Mouse (Mus musculus) forebrain, embryonic 13.5 days (tissue): ENCODE results near the gene Celf2. TPM values are rescaled to one million over a fixed set of nuclear protein-coding genes. Genes with fewer than 3 reads are reported as not detected.

Experiments used
- ATAC-seq: fragments of 200-750 bp; cut with Nextera tagmentation; 2 replicates; pipeline ENCODE4 v1.8.0; 2017
- H3K27ac ChIP-seq: fragments of 300-500 bp; sonication (generic); 2 replicates; pipeline ENCODE4 v1.5.1; 2015; ENCODE audit warnings: inconsistent platforms, mild to moderate bottlenecking, moderate library complexity
- H3K27me3 ChIP-seq: fragments of 300-500 bp; sonication (generic); 2 replicates; pipeline ENCODE4 v1.6.1; 2015; ENCODE audit warnings: mild to moderate bottlenecking, inconsistent platforms
- H3K36me3 ChIP-seq: fragments of 300-500 bp; sonication (generic); 2 replicates; pipeline ENCODE4 v1.6.1; 2015; ENCODE audit warnings: mild to moderate bottlenecking, inconsistent platforms; ENCODE audit not compliant: poor library complexity, severe bottlenecking
- H3K4me1 ChIP-seq: fragments of 300-500 bp; sonication (generic); 2 replicates; pipeline ENCODE4 v1.6.1; 2015; ENCODE audit warnings: inconsistent platforms
- H3K4me2 ChIP-seq: fragments of 300-500 bp; sonication (generic); 2 replicates; pipeline ENCODE4 v1.6.1; 2015; ENCODE audit warnings: inconsistent platforms, mild to moderate bottlenecking, moderate library complexity
- H3K4me3 ChIP-seq: fragments of 300-500 bp; sonication (generic); 2 replicates; pipeline ENCODE4 v1.5.1; 2015; ENCODE audit warnings: mild to moderate bottlenecking, inconsistent platforms
- H3K9ac ChIP-seq: fragments of 300-500 bp; sonication (generic); 2 replicates; pipeline ENCODE4 v1.6.1; 2015; ENCODE audit warnings: mild to moderate bottlenecking, inconsistent platforms
- H3K9me3 ChIP-seq: fragments of 300-500 bp; sonication (generic); replicated peaks from 2 replicates; pipeline ENCODE4 v1.6.1; 2016; ENCODE audit warnings: inconsistent platforms
- WGBS: fragments of 180-500 bp; shearing (Covaris S2); methylation state at CpG from one replicate; pipeline ENCODE4 v1.1.7; 2015; 5-methylcytosine and 5-hydroxymethylcytosine counted together
- polyA plus RNA-seq: library from polyadenylated mRNA; unstranded; fragments of >200 nt; fragmentation: Nextera tagmentation; extraction: Ambion mirVana; gene quantifications from 2 replicates; pipeline ENCODE4 v1.2.1, GENCODE M21; 2015

Celf2 gene
- polyA plus RNA-seq, 1 experiment from 2014 or later, result 226 TPM

DNA sequence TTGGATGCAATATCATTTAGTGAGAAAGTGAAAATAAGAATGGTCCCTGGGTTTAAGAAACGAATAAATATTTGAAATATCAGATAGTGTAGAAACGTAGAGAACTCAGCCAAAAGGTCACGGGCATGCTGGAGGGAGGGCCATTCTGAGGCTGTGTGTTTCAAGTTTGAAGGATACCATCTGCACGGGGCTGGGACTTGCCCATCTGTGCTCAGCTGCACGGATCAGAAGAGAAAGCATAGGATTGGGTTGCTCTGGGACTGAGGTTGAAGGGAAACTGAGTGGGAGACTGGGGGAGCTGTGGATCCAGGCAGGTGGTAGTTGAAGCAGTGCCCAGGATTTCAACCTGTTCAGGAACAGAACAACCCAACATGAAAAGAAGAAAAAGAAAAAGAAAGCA, 483.8 kb downstream of the Celf2 start:
- WGBS, result 82% methylated on average over 5 of the region's 5 CpGs
- H3K9ac ChIP-seq, result no peak overlapping the region
- ATAC-seq, result no peak

GRCm38 (mm10) chr2:7022184-7022583, 487.2 kb downstream of the Celf2 start:
- no peak overlapping the region for H3K4me2 ChIP-seq
- no peaks in the 10 kb centered on the region for H3K36me3 ChIP-seq
- no peaks in the 10 kb centered on the region for H3K4me1 ChIP-seq
- no peak overlapping the region for H3K9ac ChIP-seq
- H3K27ac ChIP-seq, result no peak overlapping the region
- 50% methylated on average over 3 of the region's 3 CpGs for WGBS
- no peak overlapping the region for H3K4me3 ChIP-seq
- no peaks in the 10 kb centered on the region for H3K27me3 ChIP-seq
- H3K9me3 ChIP-seq, result no peaks in the 10 kb centered on the region
- no peak for ATAC-seq

More for the DNA sequence above, 483.8 kb downstream of the Celf2 start:
- no peaks in the 10 kb centered on the region for H3K9me3 ChIP-seq
- H3K4me2 ChIP-seq, result no peak overlapping the region
- no peak overlapping the region for H3K27ac ChIP-seq
- no peaks in the 10 kb centered on the region for H3K4me1 ChIP-seq
- no peak overlapping the region for H3K4me3 ChIP-seq
- no peaks in the 10 kb centered on the region for H3K27me3 ChIP-seq
- no peaks in the 10 kb centered on the region for H3K36me3 ChIP-seq

GRCm38 (mm10) chr2:7017384-7018113, 491.8 kb downstream of the Celf2 start:
- 88% methylated on average over 6 of the region's 6 CpGs for WGBS
- Histone ChIP-seq H3K9ac (no peak overlapping the region), H3K4me3 (no peak overlapping the region), H3K36me3 (no peaks in the 10 kb centered on the region), H3K27ac (no peak overlapping the region), H3K27me3 (no peaks in the 10 kb centered on the region), H3K4me1 (no peaks in the 10 kb centered on the region), H3K4me2 (no peak overlapping the region), H3K9me3 (no peaks in the 10 kb centered on the region)
- no peak for ATAC-seq

DNA sequence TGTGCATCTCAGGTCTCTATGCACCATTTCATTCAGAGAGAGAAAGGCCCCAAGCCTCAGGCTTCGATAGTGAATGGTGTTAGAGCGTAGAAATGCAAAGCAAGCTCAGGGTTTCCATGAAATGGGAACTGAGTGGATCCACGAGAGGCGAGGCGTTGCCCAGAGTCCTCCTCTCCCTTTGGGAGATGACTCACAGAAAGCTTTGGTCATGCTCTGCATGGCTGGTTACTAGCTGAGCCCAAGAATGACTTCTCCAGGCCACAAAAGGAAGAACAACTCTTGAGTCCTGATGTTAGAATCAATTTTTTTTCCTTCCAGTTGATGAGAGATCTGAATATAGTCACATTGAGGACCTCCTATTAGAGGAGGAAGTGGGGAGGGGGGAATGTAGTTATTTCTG, 496.2 kb downstream of the Celf2 start:
- no peak overlapping the region for H3K27ac ChIP-seq
- no peak overlapping the region for H3K4me2 ChIP-seq
- WGBS, result 92% methylated on average over 5 of the region's 5 CpGs
- H3K36me3 ChIP-seq, result no peaks in the 10 kb centered on the region
- H3K27me3 ChIP-seq, result no peaks in the 10 kb centered on the region
- no peaks in the 10 kb centered on the region for H3K4me1 ChIP-seq
- H3K4me3 ChIP-seq, result no peak overlapping the region
- H3K9ac ChIP-seq, result no peak overlapping the region
- H3K9me3 ChIP-seq, result no peaks in the 10 kb centered on the region
- no peak for ATAC-seq

DNA sequence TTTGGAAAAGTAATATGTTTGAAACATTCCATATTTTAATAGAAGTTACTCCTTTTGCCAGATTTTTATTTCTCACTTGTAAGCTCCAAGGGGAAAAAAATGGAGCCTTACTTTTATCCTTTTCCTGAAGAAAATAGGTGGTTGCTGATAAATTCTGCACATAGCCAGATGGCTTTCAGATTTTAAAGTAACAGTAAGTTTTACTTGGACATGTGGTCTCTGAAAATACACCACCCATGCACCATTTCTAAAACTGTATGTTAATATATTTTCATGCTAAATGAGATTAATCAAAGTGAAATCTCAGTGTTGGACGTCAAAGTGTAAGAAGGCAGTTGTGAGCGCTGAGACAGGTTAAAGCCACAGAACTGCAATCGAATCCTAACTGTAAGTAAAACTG, 502.5 kb downstream of the Celf2 start:
- H3K9me3 ChIP-seq, result no peaks in the 10 kb centered on the region
- no peaks in the 10 kb centered on the region for H3K27me3 ChIP-seq
- no peak overlapping the region for H3K4me3 ChIP-seq
- ATAC-seq, result no peak
- no peaks in the 10 kb centered on the region for H3K36me3 ChIP-seq
- H3K9ac ChIP-seq, result no peak overlapping the region
- WGBS, result 89% methylated on average over 3 of the region's 3 CpGs
- peaks cover 3% of the 10 kb centered on the region; the same call in 1 of the 2 replicates for H3K4me1 ChIP-seq
- H3K27ac ChIP-seq, result no peak overlapping the region
- H3K4me2 ChIP-seq, result no peak overlapping the region

- Histone ChIP-seq H3K9me3 (no peaks in the 10 kb centered on the region), H3K4me2 (no peak overlapping the region), H3K36me3 (no peaks in the 10 kb centered on the region), H3K27me3 (no peaks in the 10 kb centered on the region), H3K4me1 (peaks cover 5% of the 10 kb centered on the region; the same call in 1 of the 2 replicates), H3K4me3 (no peak overlapping the region), H3K9ac (no peak overlapping the region), H3K27ac (0 out of 2 replicates have a peak overlapping the region, but pooled peaks have one; percentile 7)
- ATAC-seq, result peak; percentile 66; the same call in 1 of the 2 replicates
- WGBS, result 28% methylated on average over 2 of the region's 2 CpGs
Measured at GRCm38 (mm10) chr2:7001967-7002366, 507.4 kb downstream of the Celf2 start.

DNA sequence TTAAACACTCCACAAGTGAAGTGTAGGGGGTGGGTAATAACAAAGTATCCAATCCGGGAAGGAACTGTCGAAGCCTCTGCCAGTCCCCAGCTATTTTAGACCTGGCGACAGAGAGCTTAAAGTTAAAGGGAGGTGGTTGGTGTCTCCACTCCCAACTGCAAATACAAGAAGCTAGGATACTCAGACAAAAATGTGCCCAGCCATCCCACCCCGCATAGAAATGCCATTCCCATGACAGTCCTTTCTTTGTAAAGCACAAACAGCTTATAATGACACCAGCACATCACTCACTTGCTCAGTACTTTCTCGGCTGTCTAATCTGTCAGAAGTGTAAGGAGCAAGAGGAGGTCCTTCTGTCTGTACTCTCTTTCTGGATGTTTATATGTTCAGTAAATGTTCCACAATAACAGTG, 518.3 kb downstream of the Celf2 start:
- H3K4me2 ChIP-seq, result no peak overlapping the region
- no peak overlapping the region for H3K27ac ChIP-seq
- no peak for ATAC-seq
- no peak overlapping the region for H3K4me3 ChIP-seq
- no peaks in the 10 kb centered on the region for H3K4me1 ChIP-seq
- H3K9me3 ChIP-seq, result no peaks in the 10 kb centered on the region
- no peaks in the 10 kb centered on the region for H3K36me3 ChIP-seq
- H3K9ac ChIP-seq, result no peak overlapping the region
- no peaks in the 10 kb centered on the region for H3K27me3 ChIP-seq
- WGBS, result 87% methylated on average over 5 of the region's 5 CpGs

- H3K27me3 ChIP-seq, result no peaks in the 10 kb centered on the region
Measured at GRCm38 (mm10) chr2:6985706-6986105, 523.7 kb downstream of the Celf2 start.

GRCm38 (mm10) chr2:6983902-6984301, 525.5 kb downstream of the Celf2 start:
- Histone ChIP-seq H3K9ac (no peak overlapping the region), H3K36me3 (no peaks in the 10 kb centered on the region), H3K4me2 (no peak overlapping the region), H3K4me3 (no peak overlapping the region), H3K27ac (no peak overlapping the region), H3K9me3 (no peaks in the 10 kb centered on the region), H3K4me1 (no peaks in the 10 kb centered on the region), H3K27me3 (no peaks in the 10 kb centered on the region)
- ATAC-seq, result no peak
- WGBS, result 55% methylated on average over 6 of the region's 6 CpGs

More at GRCm38 (mm10) chr2:6985706-6986105, 523.7 kb downstream of the Celf2 start:
- H3K9me3 ChIP-seq, result no peaks in the 10 kb centered on the region
- H3K4me1 ChIP-seq, result no peaks in the 10 kb centered on the region
- WGBS, result 68% methylated on average over 4 of the region's 4 CpGs
- H3K27ac ChIP-seq, result no peak overlapping the region
- ATAC-seq, result no peak
- H3K4me2 ChIP-seq, result no peak overlapping the region
- no peak overlapping the region for H3K4me3 ChIP-seq
- no peaks in the 10 kb centered on the region for H3K36me3 ChIP-seq
- H3K9ac ChIP-seq, result no peak overlapping the region

GRCm38 (mm10) chr2:6976300-6976699, 533.1 kb downstream of the Celf2 start:
- no peak overlapping the region for H3K4me3 ChIP-seq
- H3K9ac ChIP-seq, result no peak overlapping the region
- no peaks in the 10 kb centered on the region for H3K9me3 ChIP-seq
- 98% methylated on average over 2 of the region's 2 CpGs for WGBS
- no peaks in the 10 kb centered on the region for H3K4me1 ChIP-seq
- H3K27ac ChIP-seq, result no peak overlapping the region
- H3K4me2 ChIP-seq, result no peak overlapping the region
- no peaks in the 10 kb centered on the region for H3K27me3 ChIP-seq
- H3K36me3 ChIP-seq, result no peaks in the 10 kb centered on the region
- no peak for ATAC-seq

DNA sequence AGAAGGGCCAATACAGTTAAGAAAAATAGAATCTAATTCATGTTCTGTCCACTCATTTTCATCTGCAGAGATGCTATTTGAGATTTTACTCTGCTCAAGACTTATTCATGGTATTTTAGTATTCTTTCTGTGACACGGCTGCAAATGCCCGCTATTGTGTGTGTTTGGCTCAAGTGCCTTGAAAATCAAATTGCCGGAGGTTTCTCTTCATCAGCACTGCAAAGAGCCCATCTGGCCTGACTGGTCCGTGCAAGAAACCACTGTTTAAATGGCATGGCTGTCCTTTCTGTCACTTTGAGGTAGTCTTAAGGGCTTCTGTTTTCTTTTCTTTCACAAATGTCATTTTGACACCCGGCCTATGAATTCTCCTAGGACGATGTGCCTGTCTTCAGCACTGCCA, 540.1 kb downstream of the Celf2 start:
- Histone ChIP-seq H3K9ac (no peak overlapping the region), H3K9me3 (no peaks in the 10 kb centered on the region; the same call in 1 of the 2 replicates), H3K27ac (no peak overlapping the region), H3K4me1 (0 out of 2 replicates have a peak, but pooled peaks cover 3% of the 10 kb centered on the region), H3K36me3 (no peaks in the 10 kb centered on the region), H3K27me3 (no peaks in the 10 kb centered on the region), H3K4me3 (no peak overlapping the region), H3K4me2 (no peak overlapping the region)
- 67% methylated on average over 6 of the region's 6 CpGs for WGBS
- 0 out of 2 replicates have a peak, but pooled peaks have one; percentile 48 for ATAC-seq

DNA sequence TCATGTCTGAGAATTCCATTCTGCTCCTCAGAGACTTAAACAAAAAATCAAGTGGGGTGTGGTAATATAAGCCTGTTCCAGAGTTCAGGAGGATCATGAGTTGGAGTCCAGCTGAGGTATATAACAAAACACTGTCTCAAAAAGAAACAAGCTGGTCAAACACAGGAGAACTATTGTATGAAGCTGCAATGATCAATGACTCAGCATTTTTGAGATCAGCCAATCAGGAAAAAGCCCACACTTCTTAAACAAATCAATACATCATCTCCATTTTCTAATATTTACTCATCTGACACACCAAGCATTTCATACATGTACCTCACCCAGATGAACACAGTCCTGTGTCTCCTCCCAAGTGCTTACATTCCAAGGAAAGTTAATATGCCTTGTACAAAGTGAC, 544.1 kb downstream of the Celf2 start:
- Histone ChIP-seq H3K4me3 (no peak overlapping the region), H3K27me3 (no peaks in the 10 kb centered on the region), H3K36me3 (no peaks in the 10 kb centered on the region), H3K4me1 (0 out of 2 replicates have a peak, but pooled peaks cover 3% of the 10 kb centered on the region), H3K4me2 (no peak overlapping the region), H3K9me3 (no peaks in the 10 kb centered on the region; the same call in 1 of the 2 replicates), H3K27ac (no peak overlapping the region), H3K9ac (no peak overlapping the region)
- no peak for ATAC-seq

GRCm38 (mm10) chr2:6950702-6951101, 558.7 kb downstream of the Celf2 start:
- ATAC-seq, result no peak
- no peaks in the 10 kb centered on the region for H3K27me3 ChIP-seq
- no peak overlapping the region for H3K9ac ChIP-seq
- no peak overlapping the region for H3K27ac ChIP-seq
- H3K4me3 ChIP-seq, result no peak overlapping the region
- WGBS, result 91% methylated on average over 4 of the region's 4 CpGs
- no peaks in the 10 kb centered on the region for H3K36me3 ChIP-seq
- no peak overlapping the region for H3K4me2 ChIP-seq
- no peaks in the 10 kb centered on the region for H3K4me1 ChIP-seq
- no peaks in the 10 kb centered on the region for H3K9me3 ChIP-seq
